ENCODE assay signal across 9 mouse cellular contexts in the genomic region with DNA sequence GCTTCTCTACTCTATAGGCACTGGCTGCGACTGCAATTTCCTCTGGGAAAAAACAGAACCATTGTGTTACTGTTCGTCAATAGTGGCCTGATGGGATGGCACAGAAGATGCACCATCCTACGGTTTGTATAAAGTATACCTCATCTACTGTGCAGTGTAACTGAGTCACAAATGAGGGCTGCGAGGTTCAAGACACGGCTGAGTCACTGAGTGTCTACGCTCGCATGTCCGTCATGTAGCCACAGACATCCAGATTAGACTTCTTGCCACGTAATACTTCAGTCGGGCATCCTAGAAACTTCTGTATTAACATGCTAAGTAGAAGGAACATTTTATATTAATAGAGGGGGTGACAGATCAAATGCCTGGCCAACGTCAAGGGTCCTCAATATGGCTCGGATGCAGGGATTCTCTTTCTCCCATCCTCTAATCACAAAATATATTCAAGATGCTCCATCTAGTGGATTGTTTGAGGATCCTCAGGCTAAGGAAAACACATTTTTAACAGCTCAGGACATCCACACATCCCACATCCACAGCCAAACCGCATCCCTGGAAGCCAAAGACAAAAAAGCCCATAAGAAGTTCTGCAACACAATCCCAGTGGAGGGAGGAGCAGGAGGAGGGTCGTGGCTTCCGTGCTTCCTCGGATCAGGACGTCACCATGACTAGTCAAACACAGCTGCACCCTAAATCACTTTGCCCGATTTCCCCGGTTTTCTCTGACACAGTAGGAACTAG. TPM values are rescaled to one million over a fixed set of nuclear protein-coding genes. Genes with fewer than 3 reads are reported as not detected.
DNase-seq lines count a peak whose midpoint lies in the region; ATAC-seq and TF ChIP-seq lines count a peak whose summit lies in the region.
"Had no signal": no experiment of that assay in that cellular context is flagged by ENCODE, and none has a peak within 500 bp of the region (broad histone marks: within the 10 kb centered on the region; RNA-seq: fewer than 3 reads in every experiment).

No protein-coding gene starts in this region.

- H3K9ac ChIP-seq in limb, embryonic 14.5 days (ENCODE audit: low read depth, low read length, severe bottlenecking), result no peak overlapping the region
- H3K9ac ChIP-seq: liver, embryonic 13.5 days had no signal

- TF ChIP-seq POLR2A in limb, embryonic 14.5 days (IDR thresholded peaks at IDR 0.05; ENCODE audit: borderline replicate concordance, extremely low read depth, insufficient read depth, insufficient read length), result no peak
- no peak for TF ChIP-seq POLR2A in cortical plate, adult 2 months (IDR thresholded peaks at IDR 0.05; ENCODE audit: extremely low read depth, insufficient read depth, low read length)

- no peaks in the 10 kb centered on the region for H3K36me3 ChIP-seq in limb, embryonic 14.5 days (ENCODE audit: control insufficient read depth, insufficient read depth, low read length)
- H3K36me3 ChIP-seq in limb, embryonic 10.5 days, result no peaks in the 10 kb centered on the region
- H3K36me3 ChIP-seq: heart, embryonic 13.5 days; liver, embryonic 13.5 days had no signal

- H3K4me3 ChIP-seq in limb, embryonic 14.5 days (replicated peaks; ENCODE audit: low read length), result no peak overlapping the region
- no peak overlapping the region for H3K4me3 ChIP-seq in limb, embryonic 10.5 days
- H3K4me3 ChIP-seq in cortical plate, adult 2 months (ENCODE audit: insufficient read depth, low read length), result no peak overlapping the region
- H3K4me3 ChIP-seq: heart, embryonic 13.5 days; liver, embryonic 13.5 days had no signal

- H3K4me2 ChIP-seq in limb, embryonic 14.5 days (replicated peaks; ENCODE audit: low read depth, low read length, severe bottlenecking), result no peak overlapping the region
- H3K4me2 ChIP-seq: heart, embryonic 13.5 days; liver, embryonic 13.5 days had no signal

- peak; percentile 32; the same call in 1 of the 2 replicates for TF ChIP-seq CTCF in cortical plate, adult 2 months (IDR thresholded peaks at IDR 0.05; ENCODE audit: extremely low read depth, insufficient read depth, low read length)

- no peak overlapping the region for H3K27ac ChIP-seq in limb, embryonic 14.5 days (replicated peaks; ENCODE audit: low read depth, low read length)
- no peak overlapping the region for H3K27ac ChIP-seq in limb, embryonic 10.5 days
- no peak overlapping the region for H3K27ac ChIP-seq in cortical plate, adult 2 months (ENCODE audit: insufficient read depth, low read length)
- H3K27ac ChIP-seq: liver, embryonic 13.5 days had no signal

- H3K27me3 ChIP-seq in limb, embryonic 14.5 days (ENCODE audit: control insufficient read depth, insufficient read depth, low read length), result peaks cover 5% of the 10 kb centered on the region
- no peaks in the 10 kb centered on the region for H3K27me3 ChIP-seq in limb, embryonic 10.5 days (ENCODE audit: low read depth, poor library complexity, severe bottlenecking)
- H3K27me3 ChIP-seq: heart, embryonic 13.5 days; liver, embryonic 13.5 days had no signal

- 67% methylated on average over 19 of the region's 19 CpGs for WGBS in limb, embryonic 14.5 days
- 72% methylated on average over 19 of the region's 19 CpGs for WGBS in limb, embryonic 10.5 days

- H3K4me1 ChIP-seq in limb, embryonic 14.5 days (ENCODE audit: control insufficient read depth, insufficient read depth, low read length), result peaks cover 16% of the 10 kb centered on the region
- H3K4me1 ChIP-seq in limb, embryonic 10.5 days, result no peaks in the 10 kb centered on the region; the same call in 1 of the 2 replicates
- H3K4me1 ChIP-seq in cortical plate, adult 2 months (ENCODE audit: control insufficient read depth, insufficient read depth, low read length), result no peaks in the 10 kb centered on the region
- H3K4me1 ChIP-seq: liver, embryonic 13.5 days had no signal

- H3K9me3 ChIP-seq in limb, embryonic 14.5 days (ENCODE audit: control insufficient read depth, low read length), result no peaks in the 10 kb centered on the region
- no peaks in the 10 kb centered on the region for H3K9me3 ChIP-seq in limb, embryonic 10.5 days (replicated peaks)
- H3K9me3 ChIP-seq: heart, embryonic 13.5 days; liver, embryonic 13.5 days had no signal

- peak; percentile 44 for ATAC-seq in limb, embryonic 14.5 days (ENCODE audit: low FRiP score, low read depth)

- DNase-seq in limb, embryonic 14.5 days (ENCODE audit: low spot score), result peak; percentile 32
- no peak for DNase-seq in limb, embryonic 10.5 days (ENCODE audit: low spot score)
- peak; percentile 28 for DNase-seq in gastrocnemius, postnatal 25 days
- peak; percentile 64 for DNase-seq in retina, embryonic 14.5 days (ENCODE audit: low spot score)
- DNase-seq in B cell, adult 2 months, result no peak
- DNase-seq in adrenal gland, adult 2 months, result no peak
- DNase-seq: liver, embryonic 13.5 days had no signal

RNA-seq across cellular contexts. Expression of a gene that starts 44.8 kb away (rescaled TPM):
- polyA plus RNA-seq in limb, embryonic 14.5 days (2012; rRNA removed), result 18.4 and 19.7 TPM in 2 replicates
- polyA plus RNA-seq in limb, embryonic 14.5 days (2014; fragmentation: Nextera tagmentation; extraction: Ambion mirVana), result 12.3 and 13.8 TPM in 2 replicates
- 3.2 and 4.0 TPM in 2 replicates for polyA plus RNA-seq in limb, embryonic 10.5 days (2016; fragmentation: Nextera tagmentation; extraction: Ambion mirVana)
- 68.4 and 74.9 TPM in 2 replicates for polyA plus RNA-seq in cortical plate, adult 2 months (2012; rRNA removed)
- 10 to 100 TPM; 14.5 to 17.2 TPM for total RNA-seq in gastrocnemius, postnatal 25 days (2021)
- total RNA-seq in adrenal gland, adult 2 months (2021), result 10 to 100 TPM; 18.6 to 29.2 TPM
- polyA plus RNA-seq in adrenal gland, adult 2 months (2012; rRNA removed), result 8.0 and 10.0 TPM in 2 replicates

Comparison
In these comparisons a context has a peak if more than half of its experiments do, and no peak if none do; other contexts are left out.
1. DNase-seq: peak in limb, embryonic 14.5 days (single experiment), gastrocnemius, postnatal 25 days (single experiment) and retina, embryonic 14.5 days (single experiment); none in limb, embryonic 10.5 days (single experiment), B cell, adult 2 months (0 of 2) and adrenal gland, adult 2 months (single experiment).